In the genomic region with DNA sequence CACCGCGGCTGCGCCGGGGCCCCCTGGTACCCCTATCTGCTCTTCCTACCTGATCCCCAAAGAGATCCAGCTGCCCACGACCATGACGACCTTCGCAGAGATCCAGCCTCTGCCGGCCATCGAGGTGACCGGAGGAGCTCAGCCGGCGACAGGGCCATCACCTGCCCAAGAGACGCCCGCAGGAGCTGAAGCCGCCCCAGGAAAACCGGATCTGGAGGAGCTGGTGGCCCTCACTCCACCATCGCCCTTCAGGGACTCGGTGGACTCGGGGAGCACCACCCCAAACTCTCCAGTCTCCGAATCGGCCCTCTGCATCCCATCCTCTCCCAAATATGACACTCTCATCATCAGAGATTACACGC, we compare ENCODE assay signal across 10 mouse cellular contexts.
DNase-seq lines count a peak whose midpoint lies in the region; ATAC-seq and TF ChIP-seq lines count a peak whose summit lies in the region.
"Had no signal": no experiment of that assay in that cellular context is flagged by ENCODE, and none has a peak within 500 bp of the region (broad histone marks: within the 10 kb centered on the region; RNA-seq: fewer than 3 reads in every experiment).

No protein-coding gene starts in this region.

- peak overlapping the region; percentile 55 for H3K9ac ChIP-seq in forebrain, embryonic 11.5 days (ENCODE audit: low read length)
- H3K9ac ChIP-seq in intestine, postnatal 0 days (ENCODE audit: low read depth, low read length), result no peak overlapping the region
- peak overlapping the region; percentile 71 for H3K9ac ChIP-seq in neural tube, embryonic 13.5 days

- H3K4me2 ChIP-seq in forebrain, embryonic 11.5 days (ENCODE audit: low read depth, low read length, severe bottlenecking), result peak overlapping the region; percentile 53
- H3K4me2 ChIP-seq in intestine, postnatal 0 days (replicated peaks; ENCODE audit: low read depth), result peak overlapping the region; percentile 58
- peak overlapping the region; percentile 63 for H3K4me2 ChIP-seq in neural tube, embryonic 13.5 days

- no peak for TF ChIP-seq CTCF in layer of hippocampus, adult 2 months (conservative IDR thresholded peaks at IDR 0.05)
- TF ChIP-seq CTCF in intestine, postnatal 0 days (IDR thresholded peaks at IDR 0.05; ENCODE audit: low read depth), result no peak

- H3K36me3 ChIP-seq in forebrain, embryonic 11.5 days (ENCODE audit: control insufficient read depth, insufficient read depth, low read length), result no peaks in the 10 kb centered on the region
- no peaks in the 10 kb centered on the region for H3K36me3 ChIP-seq in intestine, postnatal 0 days (ENCODE audit: control insufficient read depth, insufficient read depth)
- H3K36me3 ChIP-seq in neural tube, embryonic 13.5 days, result no peaks in the 10 kb centered on the region

- no peaks in the 10 kb centered on the region for H3K9me3 ChIP-seq in forebrain, embryonic 11.5 days (ENCODE audit: control insufficient read depth, low read length)
- H3K9me3 ChIP-seq in intestine, postnatal 0 days (ENCODE audit: control insufficient read depth), result no peaks in the 10 kb centered on the region
- H3K9me3 ChIP-seq in neural tube, embryonic 13.5 days, result no peaks in the 10 kb centered on the region

- ATAC-seq in forebrain, embryonic 11.5 days (replicated peaks; ENCODE audit: low FRiP score), result no peak
- no peak for ATAC-seq in intestine, postnatal 0 days
- ATAC-seq in neural tube, embryonic 13.5 days (ENCODE audit: low read depth), result no peak
- ATAC-seq: Patski had no signal

- H3K27ac ChIP-seq in layer of hippocampus, adult 2 months, result peak overlapping the region; percentile 79
- H3K27ac ChIP-seq in forebrain, embryonic 11.5 days (ENCODE audit: low read depth, low read length), result no peak overlapping the region
- no peak overlapping the region for H3K27ac ChIP-seq in intestine, postnatal 0 days (ENCODE audit: low read depth, low read length)
- H3K27ac ChIP-seq in neural tube, embryonic 13.5 days (replicated peaks), result no peak overlapping the region

- DNase-seq in layer of hippocampus, adult 2 months (ENCODE audit: low spot score in 2 of 2), result no peak
- no peak for DNase-seq in layer of hippocampus, postnatal 36 days
- no peak for DNase-seq in forebrain, embryonic 11.5 days (ENCODE audit: low spot score)
- DNase-seq in ovary, adult 18-20 months (ENCODE audit: low spot score), result no peak
- DNase-seq in spleen, adult 18-20 months, result no peak
- no peak for DNase-seq in yolk sac, embryonic 10.5 days (ENCODE audit: low spot score)
- DNase-seq: cerebellum, adult 11-12 months had no signal

- H3K4me1 ChIP-seq in forebrain, embryonic 11.5 days (replicated peaks; ENCODE audit: control insufficient read depth, insufficient read depth, low read length), result no peaks in the 10 kb centered on the region; the same call in 1 of the 2 replicates
- H3K4me1 ChIP-seq in intestine, postnatal 0 days (replicated peaks; ENCODE audit: control insufficient read depth, insufficient read depth, low read length), result no peaks in the 10 kb centered on the region
- H3K4me1 ChIP-seq in neural tube, embryonic 13.5 days (replicated peaks), result peaks cover 11% of the 10 kb centered on the region

- peaks cover 8% of the 10 kb centered on the region for H3K27me3 ChIP-seq in forebrain, embryonic 11.5 days (ENCODE audit: control insufficient read depth, insufficient read depth, low read length)
- H3K27me3 ChIP-seq in intestine, postnatal 0 days (replicated peaks; ENCODE audit: control insufficient read depth, insufficient read depth, low read length), result peaks cover 11% of the 10 kb centered on the region; the same call in 1 of the 2 replicates
- 0 out of 2 replicates have a peak, but pooled peaks cover 6% of the 10 kb centered on the region for H3K27me3 ChIP-seq in neural tube, embryonic 13.5 days

- peak overlapping the region; percentile 39 for H3K4me3 ChIP-seq in layer of hippocampus, adult 2 months
- peak overlapping the region; percentile 37 for H3K4me3 ChIP-seq in forebrain, embryonic 11.5 days (ENCODE audit: low read depth, low read length)
- peak overlapping the region; percentile 24 for H3K4me3 ChIP-seq in intestine, postnatal 0 days (ENCODE audit: low read depth, low read length)
- H3K4me3 ChIP-seq in neural tube, embryonic 13.5 days, result peak overlapping the region; percentile 40

- WGBS in forebrain, embryonic 11.5 days, result 30% methylated on average over 22 of the region's 22 CpGs
- WGBS in intestine, postnatal 0 days, result 27% methylated on average over 22 of the region's 22 CpGs
- WGBS in neural tube, embryonic 13.5 days, result 30% methylated on average over 22 of the region's 22 CpGs
